Mouse (Mus musculus): ENCODE data around the gene Vamp2.

DNA sequence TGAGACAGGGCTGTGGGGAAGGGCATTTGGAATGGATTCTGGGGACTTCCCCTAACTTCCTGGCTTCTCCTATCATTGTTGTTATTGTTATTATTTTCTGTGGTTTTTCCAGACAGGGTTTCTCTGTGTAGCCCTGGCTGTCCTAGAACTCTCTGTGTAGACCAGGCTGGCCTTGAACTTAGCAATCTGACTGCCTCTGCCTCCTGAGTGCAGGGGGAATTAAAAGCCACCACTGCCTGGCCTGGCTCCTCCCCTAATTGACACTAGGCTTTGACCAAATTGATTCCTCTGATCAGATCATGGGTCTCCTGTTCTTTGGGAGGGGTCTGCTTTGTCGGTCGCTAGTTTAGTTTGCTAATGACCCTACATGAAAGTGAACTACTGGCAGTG lies 38.4 kb downstream of the Vamp2 start:
- TF ChIP-seq MYOD1 (IDR thresholded peaks at IDR 0.05; ENCODE audit: control insufficient read depth, insufficient read length, low read depth) (no peak), CTCF (IDR thresholded peaks at IDR 0.05; ENCODE audit: control insufficient read depth, insufficient read depth, insufficient read length) (no peak), MAX (IDR thresholded peaks at IDR 0.05) (no peak), FOSL1 (IDR thresholded peaks at IDR 0.05; ENCODE audit: insufficient read depth, low read length, poor library complexity, severe bottlenecking) (no peak), MYOG (IDR thresholded peaks at IDR 0.05; ENCODE audit: control insufficient read depth, extremely low read depth, insufficient read length) (no peak)

All from C2C12 (cell line).